ENCODE assay signal across 10 mouse cellular contexts in the genomic region with DNA sequence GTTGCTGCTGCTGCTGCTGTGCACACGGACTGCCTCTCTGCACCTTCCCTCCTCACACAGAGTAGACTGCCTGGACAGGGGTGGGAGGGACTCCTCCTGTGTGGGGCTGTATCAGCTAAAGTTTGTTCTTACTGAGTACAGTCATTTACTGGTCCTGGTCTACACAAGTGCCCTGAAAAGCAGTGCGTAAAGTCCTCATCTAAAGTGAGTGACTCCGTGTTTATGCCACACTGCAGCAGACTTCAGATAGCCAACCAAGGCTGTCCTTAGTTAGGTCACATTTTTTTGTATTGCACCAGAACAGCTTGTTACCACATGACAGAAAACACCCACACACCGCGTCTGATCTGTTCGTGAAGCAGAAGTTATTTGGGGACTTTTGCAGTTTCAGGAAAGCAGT. TPM values are rescaled to one million over a fixed set of nuclear protein-coding genes. Genes with fewer than 3 reads are reported as not detected.
DNase-seq lines count a peak whose midpoint lies in the region; ATAC-seq and TF ChIP-seq lines count a peak whose summit lies in the region.
"Had no signal": no experiment of that assay in that cellular context is flagged by ENCODE, and none has a peak within 500 bp of the region (broad histone marks: within the 10 kb centered on the region; RNA-seq: fewer than 3 reads in every experiment).

No protein-coding gene starts in this region.

- H3K9me3 ChIP-seq in midbrain, embryonic 10.5 days (replicated peaks) = no peaks in the 10 kb centered on the region
- H3K9me3 ChIP-seq in midbrain, postnatal 0 days (ENCODE audit: low read length) = no peaks in the 10 kb centered on the region
- H3K9me3 ChIP-seq: embryonic facial prominence, embryonic 13.5 days; liver, embryonic 13.5 days had no signal

- 90% methylated on average over 6 of the region's 6 CpGs for WGBS in midbrain, embryonic 10.5 days
- 86% methylated on average over 6 of the region's 6 CpGs for WGBS in midbrain, postnatal 0 days

- H3K36me3 ChIP-seq in splenic B cell, adult 2 months (ENCODE audit: control insufficient read depth, insufficient read depth, low read length, poor library complexity, severe bottlenecking) = peaks cover 6% of the 10 kb centered on the region; the same call in 1 of the 2 replicates
- peaks cover 54% of the 10 kb centered on the region for H3K36me3 ChIP-seq in midbrain, embryonic 10.5 days
- peaks cover 20% of the 10 kb centered on the region for H3K36me3 ChIP-seq in midbrain, postnatal 0 days (ENCODE audit: insufficient read depth, low read length)
- H3K36me3 ChIP-seq: liver, embryonic 13.5 days had no signal

- no peak overlapping the region for H3K9ac ChIP-seq in midbrain, postnatal 0 days (replicated peaks; ENCODE audit: low read length, poor library complexity, severe bottlenecking)
- H3K9ac ChIP-seq: embryonic facial prominence, embryonic 13.5 days; liver, embryonic 13.5 days had no signal

- ATAC-seq in midbrain, postnatal 0 days (ENCODE audit: low FRiP score) = no peak

- no peaks in the 10 kb centered on the region for H3K27me3 ChIP-seq in splenic B cell, adult 2 months (ENCODE audit: control insufficient read depth, insufficient read depth, low read length, poor library complexity, severe bottlenecking)
- H3K27me3 ChIP-seq in midbrain, embryonic 10.5 days (ENCODE audit: low read depth, poor library complexity, severe bottlenecking) = no peaks in the 10 kb centered on the region
- no peaks in the 10 kb centered on the region for H3K27me3 ChIP-seq in midbrain, postnatal 0 days (ENCODE audit: insufficient read depth, low read length)
- H3K27me3 ChIP-seq: embryonic facial prominence, embryonic 13.5 days; liver, embryonic 13.5 days had no signal

- H3K4me1 ChIP-seq in midbrain, embryonic 10.5 days = peaks cover 16% of the 10 kb centered on the region
- no peaks in the 10 kb centered on the region for H3K4me1 ChIP-seq in midbrain, postnatal 0 days (ENCODE audit: insufficient read depth, low read length)
- H3K4me1 ChIP-seq: embryonic facial prominence, embryonic 13.5 days; liver, embryonic 13.5 days had no signal

- H3K4me3 ChIP-seq in midbrain, embryonic 10.5 days = no peak overlapping the region
- no peak overlapping the region for H3K4me3 ChIP-seq in midbrain, postnatal 0 days (ENCODE audit: low read depth, low read length)
- H3K4me3 ChIP-seq: embryonic facial prominence, embryonic 13.5 days; liver, embryonic 13.5 days had no signal

- TF ChIP-seq CTCF in midbrain, postnatal 0 days (IDR thresholded peaks at IDR 0.05) = no peak

- intact Hi-C loops in left cerebral cortex, postnatal 25 days (cut with DNase I) = no loop called here

- peak; percentile 14 for DNase-seq in adrenal gland, postnatal 10 days
- no peak for DNase-seq in adrenal gland, postnatal 4 days (ENCODE audit: low spot score in 2 of 2)
- peak; percentile 49 to 54 for DNase-seq in spleen, postnatal 36 days (ENCODE audit: low spot score in 2 of 2)
- no peak for DNase-seq in spleen, postnatal 4 days (ENCODE audit: low spot score in 2 of 2)
- peak; percentile 69 to 91 for DNase-seq in left cerebral cortex, postnatal 25 days (ENCODE audit: low spot score in 2 of 2)
- peak; percentile 42 for DNase-seq in splenic B cell, adult 2 months (ENCODE audit: low read depth, low spot score)
- DNase-seq in midbrain, embryonic 10.5 days (ENCODE audit: low spot score) = no peak
- DNase-seq in midbrain, postnatal 0 days (ENCODE audit: low spot score) = no peak
- DNase-seq: liver, embryonic 13.5 days had no signal

- no peak overlapping the region for H3K4me2 ChIP-seq in midbrain, postnatal 0 days (ENCODE audit: low read depth, low read length, poor library complexity, severe bottlenecking)
- H3K4me2 ChIP-seq: embryonic facial prominence, embryonic 13.5 days; liver, embryonic 13.5 days had no signal

- H3K27ac ChIP-seq in midbrain, embryonic 10.5 days (replicated peaks) = no peak overlapping the region
- H3K27ac ChIP-seq in midbrain, postnatal 0 days (ENCODE audit: low read depth, low read length) = no peak overlapping the region
- H3K27ac ChIP-seq: embryonic facial prominence, embryonic 13.5 days; liver, embryonic 13.5 days had no signal

RNA-seq across cellular contexts. Expression of gene Plekha1, which starts 27.4 kb away (rescaled TPM):
- 10 to 100 TPM; 25.4 to 34.8 TPM for total RNA-seq in adrenal gland, postnatal 10 days (2021)
- 10 to 100 TPM; 39.2 to 41.8 TPM for total RNA-seq in adrenal gland, postnatal 4 days (2021)
- 100 to 1,000 TPM in 1 of 2 experiments, 10 to 100 TPM in 1; 92.8 to 105 TPM for total RNA-seq in left cerebral cortex, postnatal 25 days (2021)
- 49.9 and 50.9 TPM in 2 replicates for polyA plus RNA-seq in midbrain, embryonic 10.5 days (2016; fragmentation: Nextera tagmentation; extraction: Ambion mirVana)
- total RNA-seq in midbrain, postnatal 0 days (2014; rRNA removed) = 94.4 and 106 TPM in 2 replicates
- 46.8 and 51.7 TPM in 2 replicates for polyA plus RNA-seq in midbrain, postnatal 0 days (2015; fragmentation: Nextera tagmentation; extraction: Ambion mirVana)

RNA-seq across cellular contexts. Expression of gene Htra1, which starts 42.9 kb away (rescaled TPM):
- total RNA-seq in adrenal gland, postnatal 10 days (2021) = 10 to 100 TPM; 76.1 to 89.5 TPM
- 10 to 100 TPM; 52.9 to 66.2 TPM for total RNA-seq in adrenal gland, postnatal 4 days (2021)
- 100 to 1,000 TPM; 211 to 225 TPM for total RNA-seq in left cerebral cortex, postnatal 25 days (2021)
- polyA plus RNA-seq in midbrain, embryonic 10.5 days (2016; fragmentation: Nextera tagmentation; extraction: Ambion mirVana) = 2.1 and 3.1 TPM in 2 replicates
- total RNA-seq in midbrain, postnatal 0 days (2014; rRNA removed) = 23.5 and 31.8 TPM in 2 replicates
- polyA plus RNA-seq in midbrain, postnatal 0 days (2015; fragmentation: Nextera tagmentation; extraction: Ambion mirVana) = 32.9 and 33.3 TPM in 2 replicates

Comparison
In these comparisons a context has a peak if more than half of its experiments do, and no peak if none do; other contexts are left out.
1. DNase-seq: peak in adrenal gland, postnatal 10 days (single experiment), spleen, postnatal 36 days (2 of 2), left cerebral cortex, postnatal 25 days (2 of 2) and splenic B cell, adult 2 months (single experiment); none in adrenal gland, postnatal 4 days (0 of 2), spleen, postnatal 4 days (0 of 2), midbrain, embryonic 10.5 days (single experiment) and midbrain, postnatal 0 days (single experiment).